ENCODE assay signal across 9 mouse cellular contexts in genomic region chr17:20944226-20944625, GRCm38 (mm10). TPM values are rescaled to one million over a fixed set of nuclear protein-coding genes. Genes with fewer than 3 reads are reported as not detected.
DNase-seq lines count a peak whose midpoint lies in the region; ATAC-seq and TF ChIP-seq lines count a peak whose summit lies in the region.
"Had no signal": no experiment of that assay in that cellular context is flagged by ENCODE, and none has a peak within 500 bp of the region (broad histone marks: within the 10 kb centered on the region; RNA-seq: fewer than 3 reads in every experiment).

No protein-coding gene starts in this region.

- DNase-seq in kidney, postnatal 4 days: no peak
- no peak for DNase-seq in hindbrain, embryonic 14.5 days (ENCODE audit: low spot score)
- DNase-seq in layer of hippocampus, adult 9-11 months: no peak
- no peak for DNase-seq in right cerebral cortex, postnatal 10 days (ENCODE audit: low spot score in 2 of 2)

- WGBS in kidney, embryonic 14.5 days: 54% methylated on average over 3 of the region's 3 CpGs
- WGBS in bone marrow, adult 2 months: 42% methylated on average over 3 of the region's 3 CpGs
- 45% methylated on average over 3 of the region's 3 CpGs for WGBS in hindbrain, embryonic 14.5 days

- no peak overlapping the region for H3ac ChIP-seq in myocyte (ENCODE audit: control insufficient read depth, insufficient read length)

- H3K27me3 ChIP-seq in kidney, embryonic 14.5 days (ENCODE audit: control insufficient read depth, insufficient read depth, low read length): no peaks in the 10 kb centered on the region
- H3K27me3 ChIP-seq in hindbrain, embryonic 14.5 days (ENCODE audit: control insufficient read depth, insufficient read depth, low read length): no peaks in the 10 kb centered on the region
- H3K27me3 ChIP-seq in myocyte (ENCODE audit: control insufficient read depth, insufficient read depth, insufficient read length): no peaks in the 10 kb centered on the region

- peaks cover 19% of the 10 kb centered on the region for H3K4me1 ChIP-seq in kidney, embryonic 14.5 days (ENCODE audit: control insufficient read depth, insufficient read depth, low read length)
- H3K4me1 ChIP-seq in bone marrow, adult 2 months (ENCODE audit: control insufficient read depth, insufficient read depth, low read length): peaks cover 3% of the 10 kb centered on the region
- peaks cover 34% of the 10 kb centered on the region for H3K4me1 ChIP-seq in hindbrain, embryonic 14.5 days (replicated peaks; ENCODE audit: control insufficient read depth, insufficient read depth, low read length)

- H3K36me3 ChIP-seq in kidney, embryonic 14.5 days (ENCODE audit: control insufficient read depth, insufficient read depth, low read length): no peaks in the 10 kb centered on the region
- H3K36me3 ChIP-seq in hindbrain, embryonic 14.5 days (replicated peaks; ENCODE audit: control insufficient read depth, insufficient read depth): no peaks in the 10 kb centered on the region; the same call in 1 of the 2 replicates
- no peaks in the 10 kb centered on the region for H3K36me3 ChIP-seq in myocyte (ENCODE audit: control insufficient read depth, insufficient read depth)

- no peak for TF ChIP-seq POLR2A in bone marrow, adult 2 months (IDR thresholded peaks at IDR 0.05; ENCODE audit: borderline replicate concordance, control insufficient read depth, low read depth, low read length)
- TF ChIP-seq POLR2A in myocyte (IDR thresholded peaks at IDR 0.05; ENCODE audit: insufficient read length, low read depth): no peak

- ATAC-seq in kidney, embryonic 14.5 days (ENCODE audit: low FRiP score, low TSS enrichment): no peak
- ATAC-seq in hindbrain, embryonic 14.5 days (ENCODE audit: low FRiP score): no peak
- ATAC-seq in megakaryocyte progenitor cell, adult 5-6 weeks (replicated peaks; ENCODE audit: poor library complexity): no peak

- H3K9me3 ChIP-seq in kidney, embryonic 14.5 days (ENCODE audit: control insufficient read depth, low read length): no peaks in the 10 kb centered on the region
- H3K9me3 ChIP-seq in hindbrain, embryonic 14.5 days (ENCODE audit: control insufficient read depth, low read length): no peaks in the 10 kb centered on the region

- H3K4me2 ChIP-seq in kidney, embryonic 14.5 days (replicated peaks; ENCODE audit: low read depth, low read length): peak overlapping the region; percentile 46
- H3K4me2 ChIP-seq in hindbrain, embryonic 14.5 days (replicated peaks): peak overlapping the region; percentile 70
- peak overlapping the region; percentile 74 for H3K4me2 ChIP-seq in myocyte (ENCODE audit: low read depth)

- H3K79me2 ChIP-seq in myocyte (ENCODE audit: control insufficient read depth, insufficient read depth): peaks cover 37% of the 10 kb centered on the region

- TF ChIP-seq CTCF in bone marrow, adult 2 months (IDR thresholded peaks at IDR 0.05; ENCODE audit: control insufficient read depth, insufficient read depth, low read length): no peak

- H3K27ac ChIP-seq in kidney, embryonic 14.5 days (ENCODE audit: low read depth, low read length): peak overlapping the region; percentile 96
- no peak overlapping the region for H3K27ac ChIP-seq in bone marrow, adult 2 months (ENCODE audit: control insufficient read depth, insufficient read depth, low read depth, low read length, poor library complexity)
- peak overlapping the region; percentile 90 for H3K27ac ChIP-seq in hindbrain, embryonic 14.5 days

- peak overlapping the region; percentile 62; the same call in 1 of the 2 replicates for H3K9ac ChIP-seq in kidney, embryonic 14.5 days (ENCODE audit: low read depth, low read length)
- peak overlapping the region; percentile 66 for H3K9ac ChIP-seq in hindbrain, embryonic 14.5 days

- H3K4me3 ChIP-seq in kidney, embryonic 14.5 days (ENCODE audit: low read length): peak overlapping the region; percentile 82
- H3K4me3 ChIP-seq in bone marrow, adult 2 months (replicated peaks; ENCODE audit: control insufficient read depth, low read depth, low read length): peak overlapping the region; percentile 57
- peak overlapping the region; percentile 57 for H3K4me3 ChIP-seq in hindbrain, embryonic 14.5 days (replicated peaks; ENCODE audit: low read length)
- peak overlapping the region; percentile 97 for H3K4me3 ChIP-seq in myocyte

TF ChIP-seq in myocyte, 11 proteins besides CTCF, POLR2A, EP300 and RAD21:
- TF ChIP-seq POLR2AphosphoS2 (IDR thresholded peaks at IDR 0.05; ENCODE audit: insufficient read length, low read depth) (no peak), MYOD1 (IDR thresholded peaks at IDR 0.05; ENCODE audit: control insufficient read depth in 1 of 3, insufficient read length in 2 of 3, low read depth in 2 of 3) (no peak), SRF (IDR thresholded peaks at IDR 0.05; ENCODE audit: control insufficient read depth, insufficient read length, low read depth) (no peak), MYOG (IDR thresholded peaks at IDR 0.05; ENCODE audit: control insufficient read depth in 1 of 3, insufficient read depth in 1 of 3, insufficient read length in 2 of 3, low read depth in 2 of 3) (no peak), TCF3 (IDR thresholded peaks at IDR 0.05; ENCODE audit: insufficient read length, low read depth) (no peak), E2F4 (IDR thresholded peaks at IDR 0.05; ENCODE audit: insufficient read depth) (no peak), TCF12 (IDR thresholded peaks at IDR 0.05; ENCODE audit: insufficient read depth, poor library complexity, severe bottlenecking) (no peak)

RNA-seq across cellular contexts. Expression of gene Ppp2r1a, which starts 0.9 kb away (rescaled TPM):
- polyA plus RNA-seq in kidney, embryonic 14.5 days (2014; fragmentation: Nextera tagmentation; extraction: Ambion mirVana): 384 and 485 TPM in 2 replicates
- 52.6 and 84.2 TPM in 2 replicates for polyA plus RNA-seq in bone marrow, adult 2 months (2011; ENCODE audit: insufficient read depth, insufficient read length, low replicate concordance, missing spikeins)
- 794 and 843 TPM in 2 replicates for polyA plus RNA-seq in hindbrain, embryonic 14.5 days (2014; fragmentation: Nextera tagmentation; extraction: Ambion mirVana)
- 309 TPM for polyA plus RNA-seq in myocyte (2012; fragmentation: generic; extraction: Trizol)
- 284 and 300 TPM in 2 replicates for total RNA-seq in megakaryocyte progenitor cell, adult 5-6 weeks (2015)
- total RNA-seq in megakaryocyte progenitor cell, adult 5-6 weeks (2017): 151 and 154 TPM in 2 replicates

RNA-seq across cellular contexts. Expression of gene Vmn1r232, which starts 24.7 kb away (rescaled TPM):
- polyA plus RNA-seq in kidney, embryonic 14.5 days (2014; fragmentation: Nextera tagmentation; extraction: Ambion mirVana): not detected in 2 replicates
- polyA plus RNA-seq in bone marrow, adult 2 months (2011; ENCODE audit: insufficient read depth, insufficient read length, low replicate concordance, missing spikeins): not detected in 2 replicates
- polyA plus RNA-seq in hindbrain, embryonic 14.5 days (2014; fragmentation: Nextera tagmentation; extraction: Ambion mirVana): not detected in 2 replicates
- not detected for polyA plus RNA-seq in myocyte (2012; fragmentation: generic; extraction: Trizol)
- not detected in 2 replicates for total RNA-seq in megakaryocyte progenitor cell, adult 5-6 weeks (2015)
- not detected in 2 replicates for total RNA-seq in megakaryocyte progenitor cell, adult 5-6 weeks (2017)
- total RNA-seq: common myeloid progenitor, adult 5-6 weeks had no signal

RNA-seq across cellular contexts. Expression of gene Vmn1r231, which starts 39.3 kb away (rescaled TPM):
- polyA plus RNA-seq in kidney, embryonic 14.5 days (2014; fragmentation: Nextera tagmentation; extraction: Ambion mirVana): not detected in 2 replicates
- not detected in 2 replicates for polyA plus RNA-seq in bone marrow, adult 2 months (2011; ENCODE audit: insufficient read depth, insufficient read length, low replicate concordance, missing spikeins)
- not detected in 2 replicates for polyA plus RNA-seq in hindbrain, embryonic 14.5 days (2014; fragmentation: Nextera tagmentation; extraction: Ambion mirVana)
- not detected for polyA plus RNA-seq in myocyte (2012; fragmentation: generic; extraction: Trizol)
- not detected in 2 replicates for total RNA-seq in megakaryocyte progenitor cell, adult 5-6 weeks (2015)
- total RNA-seq in megakaryocyte progenitor cell, adult 5-6 weeks (2017): not detected in 2 replicates
- total RNA-seq: common myeloid progenitor, adult 5-6 weeks had no signal

RNA-seq across cellular contexts. Expression of gene Vmn1r233, which starts 52.0 kb away (rescaled TPM):
- polyA plus RNA-seq in kidney, embryonic 14.5 days (2014; fragmentation: Nextera tagmentation; extraction: Ambion mirVana): not detected in 2 replicates
- not detected in 2 replicates for polyA plus RNA-seq in bone marrow, adult 2 months (2011; ENCODE audit: insufficient read depth, insufficient read length, low replicate concordance, missing spikeins)
- polyA plus RNA-seq in hindbrain, embryonic 14.5 days (2014; fragmentation: Nextera tagmentation; extraction: Ambion mirVana): not detected in 2 replicates
- polyA plus RNA-seq in myocyte (2012; fragmentation: generic; extraction: Trizol): not detected
- total RNA-seq in megakaryocyte progenitor cell, adult 5-6 weeks (2015): not detected in 2 replicates
- not detected in 2 replicates for total RNA-seq in megakaryocyte progenitor cell, adult 5-6 weeks (2017)
- total RNA-seq: common myeloid progenitor, adult 5-6 weeks had no signal
